Mouse (Mus musculus): ENCODE results near the gene Yif1b.
A peak's percentile ranks its signal among the peaks of the same experiment; 100 is the strongest.

Gene Yif1b

GRCm38 (mm10) chr7:29244732-29245416 lies 6.7 kb downstream of the Yif1b start:
- DNase-seq (ENCODE audit: low read depth, low spot score) = peak; percentile 57

DNA sequence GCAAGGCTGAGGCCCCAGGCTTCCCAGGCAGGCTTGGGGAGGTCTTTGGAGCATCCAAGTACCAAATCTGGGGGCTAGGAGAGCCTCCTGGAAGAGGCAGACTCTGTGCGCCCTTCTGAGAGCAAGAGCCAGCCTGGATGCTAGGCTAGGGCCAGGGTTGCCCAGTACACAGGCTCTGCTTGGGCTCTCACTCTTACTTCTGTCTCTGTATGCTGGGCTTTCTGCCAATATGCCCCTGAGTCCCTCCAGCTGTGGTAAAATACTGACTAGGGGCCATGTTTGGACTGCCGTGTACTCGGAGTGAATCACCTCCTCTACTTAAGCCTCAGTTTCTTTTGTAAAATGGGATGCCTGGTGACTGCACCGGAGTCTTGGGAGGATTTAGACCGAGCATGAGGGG lies 7.9 kb downstream of the Yif1b start:
- DNase-seq (ENCODE audit: low read depth, low spot score) = no peak

DNA sequence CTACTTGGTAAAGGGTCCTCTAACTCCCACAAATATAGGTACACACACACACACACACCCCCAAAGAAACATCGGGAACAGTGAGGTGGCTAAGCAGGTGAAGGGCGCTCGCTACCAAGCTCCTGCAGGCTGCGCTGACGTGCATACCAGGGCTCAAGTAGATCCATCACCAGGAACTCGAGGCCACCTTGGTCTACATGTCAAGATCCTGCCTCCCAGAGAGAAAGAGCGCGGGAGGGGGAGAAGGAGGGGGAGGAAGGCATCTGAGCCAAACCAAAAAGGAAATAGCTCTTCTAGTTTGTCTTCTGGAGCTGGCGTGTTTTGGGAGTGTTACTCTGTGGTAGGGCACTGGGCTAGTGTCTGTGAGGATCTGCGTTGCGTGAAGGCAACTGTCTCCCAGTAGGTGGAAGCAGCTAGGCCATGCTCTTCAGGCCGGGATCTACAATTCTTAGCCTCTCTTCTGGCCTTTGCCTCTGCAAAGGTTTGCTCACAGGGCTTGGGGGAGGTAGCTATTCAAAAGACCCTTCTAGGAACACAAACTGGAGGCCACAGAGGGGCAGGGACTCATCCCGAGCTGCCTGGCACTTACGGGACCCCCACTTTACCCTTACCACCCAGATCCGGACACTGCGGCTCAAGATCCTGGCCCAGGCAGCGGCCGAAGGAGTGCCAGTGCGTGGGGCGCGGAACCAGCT lies 8.6 kb downstream of the Yif1b start:
- DNase-seq (ENCODE audit: low read depth, low spot score) = no peak

GRCm38 (mm10) chr7:29247314-29247700 lies 9.2 kb downstream of the Yif1b start:
- DNase-seq (ENCODE audit: low read depth, low spot score) = peak; percentile 71

DNA sequence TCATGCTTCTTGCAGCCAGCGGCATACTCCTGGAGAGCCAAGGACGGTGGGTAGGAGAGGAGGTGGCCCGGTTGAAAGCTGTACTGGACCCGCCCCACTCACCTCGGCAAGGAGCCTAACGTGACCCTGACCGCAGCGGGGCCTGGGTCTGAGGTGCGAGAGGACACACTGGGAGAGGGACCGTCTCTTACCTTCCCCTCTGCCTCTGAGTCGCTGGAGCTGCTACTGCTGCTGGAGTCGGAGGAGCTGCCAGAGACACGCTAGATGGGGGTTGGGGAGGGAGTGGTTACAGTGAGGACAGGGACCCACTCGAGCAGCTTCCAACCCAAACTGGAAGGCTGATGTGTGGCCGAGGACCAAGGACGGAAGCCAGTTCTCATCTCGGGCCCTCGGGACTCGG lies 9.6 kb downstream of the Yif1b start:
- DNase-seq (ENCODE audit: low read depth, low spot score) = no peak

- peak; percentile 22 for DNase-seq (ENCODE audit: low read depth, low spot score)
These were observed 10.2 kb downstream of the Yif1b start, which contains the start of gene 2200002D01Rik for GRCm38 (mm10) chr7:29248261-29248841. 2200002D01Rik (minus strand) TSS chr7:29248466.

- peak; percentile 73 for DNase-seq (ENCODE audit: low read depth, low spot score)
These were observed 13.0 kb downstream of the Yif1b start for GRCm38 (mm10) chr7:29251166-29251565.

- no peak for DNase-seq (ENCODE audit: low read depth, low spot score)
These were observed 15.7 kb downstream of the Yif1b start for GRCm38 (mm10) chr7:29253842-29254241.

GRCm38 (mm10) chr7:29255875-29256274 lies 17.7 kb downstream of the Yif1b start:
- no peak for DNase-seq (ENCODE audit: low read depth, low spot score)

DNA sequence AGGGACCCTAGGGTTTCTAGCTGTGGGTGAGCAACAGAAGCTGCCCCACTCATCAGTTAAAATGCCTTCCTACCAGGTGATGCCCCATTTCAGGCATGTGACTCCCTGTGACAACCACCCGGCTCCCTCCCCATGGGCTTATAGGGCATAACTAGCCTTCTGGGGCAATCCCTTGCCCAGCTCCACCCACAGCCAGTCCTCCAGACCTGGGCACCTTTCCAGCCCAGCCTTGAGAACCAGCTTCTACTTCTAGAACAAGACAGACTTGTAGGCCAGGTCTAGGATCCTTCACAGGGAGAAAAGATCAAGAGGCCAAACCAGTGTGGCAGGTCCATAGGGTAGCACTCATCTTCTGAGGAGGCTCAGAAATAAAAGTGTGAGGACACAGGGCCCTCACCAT lies 19.2 kb downstream of the Yif1b start:
- no peak for DNase-seq (ENCODE audit: low read depth, low spot score)

GRCm38 (mm10) chr7:29259781-29260730 lies 21.9 kb downstream of the Yif1b start:
- DNase-seq (ENCODE audit: low read depth, low spot score) = no peak

DNA sequence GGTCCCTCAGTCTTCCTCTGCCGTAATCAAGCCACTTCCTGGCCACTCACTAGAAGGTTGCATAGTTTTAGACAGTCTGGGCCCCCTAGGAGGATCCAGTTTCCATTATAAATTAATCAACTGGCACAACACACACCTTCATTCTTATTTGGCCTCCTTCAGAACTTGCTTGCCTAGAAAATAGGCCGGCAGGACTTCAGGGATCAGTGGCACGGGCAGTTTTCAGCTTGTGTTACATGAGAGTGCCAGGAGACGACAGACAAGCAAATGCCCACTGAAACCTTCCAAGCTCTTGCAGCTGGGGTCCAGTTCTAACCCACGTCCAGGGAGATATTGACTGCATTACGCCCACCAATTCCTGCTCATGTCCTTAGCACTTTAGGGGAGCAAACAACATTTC lies 24.0 kb downstream of the Yif1b start:
- DNase-seq (ENCODE audit: low read depth, low spot score) = no peak

DNA sequence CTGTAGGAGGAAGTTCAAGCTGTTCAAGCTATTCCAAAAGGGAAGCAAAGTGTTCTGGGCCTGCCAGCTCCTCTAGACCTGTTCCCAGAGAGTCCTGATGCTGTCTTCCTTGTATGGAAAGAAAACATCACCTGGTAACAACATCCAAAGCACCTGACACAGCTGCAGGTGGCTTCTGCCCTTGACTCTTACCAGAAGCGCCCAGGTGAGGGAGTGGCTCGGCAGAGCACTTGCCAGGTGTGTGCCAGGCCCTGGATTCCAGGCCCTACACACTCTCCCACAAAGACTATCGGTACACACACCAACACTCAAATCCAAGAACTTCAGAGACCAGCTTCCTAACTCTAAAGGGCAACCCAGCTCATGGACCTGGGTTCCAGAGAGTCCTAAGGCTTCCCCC lies 25.7 kb downstream of the Yif1b start:
- no peak for DNase-seq (ENCODE audit: low read depth, low spot score)

DNA sequence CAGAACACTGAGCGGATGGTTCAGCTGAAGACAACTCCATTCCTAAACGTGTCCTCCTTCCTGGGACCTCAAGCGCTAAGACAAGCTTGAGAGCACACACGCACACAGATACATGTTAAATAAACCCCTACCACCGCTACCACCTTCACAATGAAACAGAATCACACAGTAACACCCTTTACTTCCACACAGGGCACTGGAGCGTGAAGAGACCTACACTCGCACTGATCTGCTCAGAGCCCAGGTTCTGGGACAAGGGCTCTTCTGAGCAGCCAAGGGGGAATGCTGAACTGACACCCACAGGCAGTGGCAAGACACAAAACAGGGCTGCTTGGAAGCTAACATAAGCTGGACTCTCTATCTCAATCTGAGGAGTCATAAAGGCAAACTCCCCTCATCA lies 27.5 kb downstream of the Yif1b start:
- DNase-seq (ENCODE audit: low read depth, low spot score) = no peak

- no peak for DNase-seq (ENCODE audit: low read depth, low spot score)
These were observed 28.8 kb downstream of the Yif1b start for GRCm38 (mm10) chr7:29266931-29267330.

DNA sequence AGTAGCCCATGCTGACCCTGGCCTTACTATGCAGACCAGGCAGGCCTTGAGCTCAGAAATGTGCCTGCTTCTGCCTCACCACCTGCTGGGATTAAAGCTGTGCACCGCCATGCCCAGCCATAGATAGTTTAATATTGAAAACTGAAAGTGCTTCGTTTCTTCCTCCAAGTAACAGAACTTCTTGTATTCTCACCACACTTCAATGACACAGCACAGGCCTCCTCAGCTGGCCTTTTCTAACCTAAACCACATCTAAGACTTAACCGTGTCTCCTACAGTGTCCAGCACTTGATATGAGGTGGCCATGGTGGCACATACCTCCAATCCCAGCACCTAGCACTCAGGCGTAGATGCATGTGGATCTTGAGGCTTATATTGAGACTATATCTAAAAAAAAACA lies 32.3 kb downstream of the Yif1b start:
- no peak for DNase-seq (ENCODE audit: low read depth, low spot score)

GRCm38 (mm10) chr7:29271687-29272465 lies 33.7 kb downstream of the Yif1b start:
- DNase-seq (ENCODE audit: low read depth, low spot score) = no peak

GRCm38 (mm10) chr7:29276715-29277114 lies 38.6 kb downstream of the Yif1b start:
- no peak for DNase-seq (ENCODE audit: low read depth, low spot score)

DNA sequence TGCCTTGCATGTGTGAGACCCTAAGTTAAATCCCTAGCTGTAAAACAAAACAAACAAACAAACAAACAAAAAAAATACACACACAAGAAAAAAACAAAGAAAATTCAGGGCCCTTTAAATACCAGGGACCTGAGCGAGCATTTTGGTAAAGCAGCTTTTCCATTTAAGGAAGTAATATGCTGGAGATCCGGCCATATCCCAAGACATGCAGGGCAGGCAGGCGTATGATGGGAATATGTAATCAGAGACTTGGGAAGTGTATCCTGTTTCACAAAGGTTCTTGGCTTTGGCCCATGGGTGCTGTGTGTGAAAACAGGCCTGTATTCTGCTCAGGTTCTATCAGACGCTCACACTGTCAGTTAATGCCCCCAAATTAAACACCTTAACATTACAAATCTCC lies 39.4 kb downstream of the Yif1b start:
- no peak for DNase-seq (ENCODE audit: low read depth, low spot score)

GRCm38 (mm10) chr7:29279261-29279660 lies 41.1 kb downstream of the Yif1b start:
- no peak for DNase-seq (ENCODE audit: low read depth, low spot score)

GRCm38 (mm10) chr7:29279924-29280323 lies 41.8 kb downstream of the Yif1b start:
- no peak for DNase-seq (ENCODE audit: low read depth, low spot score)
